Mouse (Mus musculus) testis, adult 2 months (tissue): ENCODE results near the gene Gfi1b. TPM values are rescaled to one million over a fixed set of nuclear protein-coding genes. Genes with fewer than 3 reads are reported as not detected.

Experiments
- H3K27ac ChIP-seq: fragments of 200-500 bp; 2 replicates; pipeline ENCODE4 v1.5.1; 2012; ENCODE audit warnings: low read depth, low read length; ENCODE audit not compliant: control insufficient read depth, insufficient read depth
- H3K27me3 ChIP-seq: fragments of 200-500 bp; 2 replicates; pipeline ENCODE4 v1.6.1; 2012; ENCODE audit warnings: mild to moderate bottlenecking, low read length, moderate library complexity; ENCODE audit not compliant: control insufficient read depth, insufficient read depth
- H3K36me3 ChIP-seq: fragments of 200-500 bp; 2 replicates; pipeline ENCODE4 v1.6.1; 2012; ENCODE audit warnings: mild to moderate bottlenecking, low read length; ENCODE audit not compliant: control insufficient read depth, insufficient read depth
- H3K4me1 ChIP-seq: fragments of 200-500 bp; 2 replicates; pipeline ENCODE4 v1.6.1; 2012; ENCODE audit warnings: low read length; ENCODE audit not compliant: control insufficient read depth, insufficient read depth
- H3K4me3 ChIP-seq: fragments of 200-500 bp; 2 replicates; pipeline ENCODE4 v1.5.1; 2012; ENCODE audit warnings: low read depth, mild to moderate bottlenecking, low read length, moderate library complexity, mixed read lengths; ENCODE audit not compliant: control insufficient read depth
- CTCF ChIP-seq: fragments of 200-500 bp; IDR thresholded peaks from 2 replicates; pipeline ENCODE4 v1.5.1; 2012; ENCODE audit warnings: low read depth, mild to moderate bottlenecking, inconsistent platforms, low read length, moderate library complexity; ENCODE audit not compliant: control insufficient read depth, insufficient read depth, insufficient replicate concordance
- POLR2A ChIP-seq: fragments of 200-500 bp; IDR thresholded peaks from 2 replicates; pipeline ENCODE4 v1.6.1; 2012; ENCODE audit warnings: low read depth, mild to moderate bottlenecking, inconsistent platforms, low read length, moderate library complexity; ENCODE audit not compliant: control insufficient read depth
- polyA plus RNA-seq: library from polyadenylated mRNA; depleted of rRNA; stranded (reverse); fragments of >200 nt; gene quantifications from 2 replicates; pipeline ENCODE4 v1.2.3, GENCODE M21; 2012; rRNA removed

The Gfi1b gene
- 1.0 and 1.3 TPM in 2 replicates for polyA plus RNA-seq

- TF ChIP-seq CTCF (no peak), POLR2A (no peak)
Measured at GRCm38 (mm10) chr2:28621664-28622171, at the start of gene Gfi1b. TSS of gene Gfi1b (minus strand) at chr2:28621982.

GRCm38 (mm10) chr2:28671438-28671837 lies 49.7 kb upstream of the Gfi1b start:
- peaks cover 11% of the 10 kb centered on the region for H3K36me3 ChIP-seq

More at GRCm38 (mm10) chr2:28621664-28622171, at the start of gene Gfi1b:
- Histone ChIP-seq H3K4me1 (no peaks in the 10 kb centered on the region), H3K4me3 (no peak within 1 kb of the TSS), H3K36me3 (no peaks in the 10 kb centered on the region), H3K27ac (no peak within 1 kb of the TSS), H3K27me3 (no peaks in the 10 kb centered on the region)

GRCm38 (mm10) chr2:28665818-28666217 lies 44.0 kb upstream of the Gfi1b start:
- H3K4me3 ChIP-seq = no peak overlapping the region
- peaks cover 8% of the 10 kb centered on the region for H3K36me3 ChIP-seq
- no peak for TF ChIP-seq CTCF
- TF ChIP-seq POLR2A = no peak
- H3K27ac ChIP-seq = no peak overlapping the region
- H3K4me1 ChIP-seq = no peaks in the 10 kb centered on the region
- H3K27me3 ChIP-seq = no peaks in the 10 kb centered on the region

More at GRCm38 (mm10) chr2:28671438-28671837, 49.7 kb upstream of the Gfi1b start:
- H3K27ac ChIP-seq = no peak overlapping the region
- H3K27me3 ChIP-seq = no peaks in the 10 kb centered on the region
- H3K4me1 ChIP-seq = no peaks in the 10 kb centered on the region
- H3K4me3 ChIP-seq = no peak overlapping the region
- TF ChIP-seq CTCF (no peak), POLR2A (no peak)

GRCm38 (mm10) chr2:28662891-28663290 lies 41.1 kb upstream of the Gfi1b start:
- Histone ChIP-seq H3K27me3 (no peaks in the 10 kb centered on the region), H3K27ac (no peak overlapping the region), H3K4me1 (no peaks in the 10 kb centered on the region), H3K36me3 (peaks cover 5% of the 10 kb centered on the region), H3K4me3 (no peak overlapping the region)
- no peak for TF ChIP-seq POLR2A
- no peak for TF ChIP-seq CTCF

- Histone ChIP-seq H3K27ac (no peak overlapping the region), H3K4me1 (no peaks in the 10 kb centered on the region), H3K4me3 (no peak overlapping the region), H3K36me3 (no peaks in the 10 kb centered on the region; the same call in 1 of the 2 replicates), H3K27me3 (no peaks in the 10 kb centered on the region)
- TF ChIP-seq POLR2A = no peak
- TF ChIP-seq CTCF = no peak
Measured at GRCm38 (mm10) chr2:28656216-28656615, 34.4 kb upstream of the Gfi1b start.

- TF ChIP-seq CTCF (peak; percentile 25; the same call in 1 of the 2 replicates), POLR2A (no peak)
- Histone ChIP-seq H3K27me3 (no peaks in the 10 kb centered on the region), H3K27ac (no peak overlapping the region), H3K4me1 (no peaks in the 10 kb centered on the region), H3K36me3 (no peaks in the 10 kb centered on the region; the same call in 1 of the 2 replicates), H3K4me3 (no peak overlapping the region)
Measured at GRCm38 (mm10) chr2:28654295-28654694, 32.5 kb upstream of the Gfi1b start.

- TF ChIP-seq POLR2A (no peak), CTCF (no peak)
- Histone ChIP-seq H3K4me3 (no peak overlapping the region), H3K27me3 (no peaks in the 10 kb centered on the region), H3K4me1 (no peaks in the 10 kb centered on the region), H3K36me3 (no peaks in the 10 kb centered on the region; the same call in 1 of the 2 replicates), H3K27ac (no peak overlapping the region)
Measured at GRCm38 (mm10) chr2:28653351-28653750, 31.6 kb upstream of the Gfi1b start.
